Mouse (Mus musculus): ENCODE results near the gene Trir. TPM values are rescaled to one million over a fixed set of nuclear protein-coding genes. Genes with fewer than 3 reads are reported as not detected.

Trir gene
- polyA plus RNA-seq, 1 experiment from 2014 or later = 157 TPM

DNA sequence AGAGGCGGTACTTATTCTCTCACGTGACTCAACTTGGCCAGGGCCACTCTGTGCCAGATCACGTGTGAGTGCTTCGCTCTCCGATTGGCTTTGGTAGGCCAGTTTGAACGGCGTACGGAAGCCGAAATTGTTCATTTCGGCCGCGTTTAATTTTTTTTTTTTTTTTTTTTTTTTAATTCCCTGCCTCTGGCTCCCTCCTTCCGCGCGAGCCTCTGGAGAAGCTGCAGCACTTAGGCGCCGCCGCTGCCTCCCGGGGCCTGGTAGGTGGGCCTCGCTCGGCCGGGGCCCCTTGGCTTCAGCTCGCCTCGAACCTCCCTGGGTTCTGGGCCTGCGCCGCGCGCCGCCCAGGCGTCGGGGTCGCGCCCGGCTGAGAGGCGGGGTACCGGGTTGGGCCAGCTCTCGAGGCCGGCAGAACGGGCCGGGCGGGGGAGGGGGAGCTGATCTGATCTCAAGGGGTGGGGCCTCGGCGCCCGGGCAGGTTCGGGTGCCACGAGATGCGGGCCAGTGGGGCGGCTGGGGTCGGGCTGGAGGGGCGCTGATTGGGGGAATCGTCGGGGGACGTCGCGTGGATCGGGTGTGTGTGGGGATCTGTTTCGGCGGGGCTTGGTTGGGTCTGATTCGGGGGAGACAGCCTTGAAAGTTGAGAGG is 10.2 kb downstream of the Trir start, which contains the start of gene Tnpo2:
Gene Tnpo2, plus strand, starts transcription at position 198 of the 648 bp plus-strand sequence.
- H3K9me3 ChIP-seq (ENCODE audit: control insufficient read depth, low read length) = no peaks in the 10 kb centered on the region
- peaks cover 36% of the 10 kb centered on the region for H3K36me3 ChIP-seq (ENCODE audit: control insufficient read depth, insufficient read depth, low read length)
- peaks cover 24% of the 10 kb centered on the region for H3K4me1 ChIP-seq (ENCODE audit: control insufficient read depth, insufficient read depth, low read length)
- peak within 1 kb of the TSS; percentile 98 for H3K4me2 ChIP-seq (ENCODE audit: low read length)
- WGBS = under 1% methylated on average over 59 of the region's 59 CpGs
- no peaks in the 10 kb centered on the region for H3K27me3 ChIP-seq (ENCODE audit: control insufficient read depth, insufficient read depth, low read length)
- peak within 1 kb of the TSS; percentile 97 for H3K27ac ChIP-seq (replicated peaks; ENCODE audit: low read depth, low read length)
- peak within 1 kb of the TSS; percentile 87 for H3K9ac ChIP-seq (replicated peaks; ENCODE audit: low read length)
- H3K4me3 ChIP-seq (replicated peaks; ENCODE audit: low read depth, low read length) = peak within 1 kb of the TSS; percentile 81
- peak; percentile 94 for ATAC-seq (ENCODE audit: low FRiP score, low TSS enrichment)
- peak; percentile 96 for DNase-seq

DNA sequence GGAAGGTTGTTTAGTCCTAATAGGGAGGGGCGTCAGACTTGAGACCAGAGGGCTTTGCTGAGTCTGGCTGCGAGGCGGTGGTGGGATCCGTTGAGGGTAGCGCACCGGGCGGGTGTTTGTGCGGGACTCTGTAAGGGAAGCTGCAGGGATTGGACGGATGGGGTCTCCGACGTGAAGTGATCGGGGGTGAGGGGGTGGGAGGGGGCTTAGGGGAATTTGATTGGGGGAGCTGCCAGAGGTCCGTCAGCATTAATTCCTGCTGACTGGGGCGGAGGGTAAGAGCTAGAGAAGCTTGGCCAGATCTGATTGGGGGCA is 10.7 kb downstream of the Trir start:
- Histone ChIP-seq H3K4me1 (ENCODE audit: control insufficient read depth, insufficient read depth, low read length) (peaks cover 24% of the 10 kb centered on the region), H3K27me3 (ENCODE audit: control insufficient read depth, insufficient read depth, low read length) (no peaks in the 10 kb centered on the region), H3K4me3 (replicated peaks; ENCODE audit: low read depth, low read length) (peak overlapping the region; percentile 81), H3K9ac (replicated peaks; ENCODE audit: low read length) (peak overlapping the region; percentile 87), H3K36me3 (ENCODE audit: control insufficient read depth, insufficient read depth, low read length) (peaks cover 37% of the 10 kb centered on the region), H3K4me2 (ENCODE audit: low read length) (peak overlapping the region; percentile 98), H3K9me3 (ENCODE audit: control insufficient read depth, low read length) (no peaks in the 10 kb centered on the region), H3K27ac (replicated peaks; ENCODE audit: low read depth, low read length) (peak overlapping the region; percentile 97)
- DNase-seq (peak; percentile 75), ATAC-seq (ENCODE audit: low FRiP score, low TSS enrichment) (peak; percentile 61)
- WGBS = under 1% methylated on average over 14 of the region's 14 CpGs

DNA sequence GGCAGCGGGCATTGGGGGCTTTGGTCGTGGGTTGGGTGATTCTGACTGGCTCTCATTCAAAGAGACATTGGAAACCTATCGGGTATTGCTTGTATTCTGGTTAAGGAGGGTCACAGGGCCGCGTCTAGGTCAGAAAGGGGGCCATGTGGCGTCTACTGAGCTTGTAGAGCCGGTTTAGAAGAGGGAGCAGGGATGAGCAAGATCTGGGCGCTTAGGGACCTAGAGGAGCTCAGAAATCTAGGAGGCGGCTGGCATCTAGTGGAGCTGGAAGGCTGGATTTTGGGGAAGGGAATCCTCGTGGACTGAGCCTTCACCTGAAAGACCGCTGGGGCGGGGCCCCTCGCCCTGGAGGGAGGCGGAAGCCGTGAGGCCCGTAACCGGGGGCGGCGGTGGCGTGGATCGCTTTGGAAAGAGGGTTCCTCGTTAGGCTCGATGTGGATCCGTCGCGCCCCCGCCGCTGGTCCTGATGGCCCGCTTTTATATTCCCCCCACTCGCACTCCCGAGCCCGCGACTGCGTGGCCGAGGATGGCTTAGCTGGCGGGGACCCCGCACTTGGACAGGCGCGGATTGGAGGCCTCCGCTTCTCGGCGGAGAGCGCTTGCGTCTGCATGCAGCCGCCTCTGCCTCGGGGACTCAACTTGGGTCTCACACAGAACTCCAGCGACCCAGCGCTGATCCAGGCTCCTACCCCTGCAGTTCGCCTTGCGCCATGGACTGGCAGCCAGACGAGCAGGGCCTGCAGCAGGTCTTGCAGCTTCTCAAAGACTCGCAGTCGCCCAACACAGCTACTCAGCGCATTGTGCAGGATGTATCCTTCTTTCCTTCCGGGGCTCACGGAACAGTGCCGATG is 11.3 kb downstream of the Trir start:
- Histone ChIP-seq H3K27ac (replicated peaks; ENCODE audit: low read depth, low read length) (peak overlapping the region; percentile 97), H3K27me3 (ENCODE audit: control insufficient read depth, insufficient read depth, low read length) (no peaks in the 10 kb centered on the region), H3K9ac (replicated peaks; ENCODE audit: low read length) (peak overlapping the region; percentile 87), H3K36me3 (ENCODE audit: control insufficient read depth, insufficient read depth, low read length) (peaks cover 36% of the 10 kb centered on the region), H3K4me1 (ENCODE audit: control insufficient read depth, insufficient read depth, low read length) (peaks cover 24% of the 10 kb centered on the region), H3K4me2 (ENCODE audit: low read length) (peak overlapping the region; percentile 98), H3K9me3 (ENCODE audit: control insufficient read depth, low read length) (no peaks in the 10 kb centered on the region), H3K4me3 (replicated peaks; ENCODE audit: low read depth, low read length) (peak overlapping the region; percentile 81)
- WGBS = under 1% methylated on average over 56 of the region's 57 CpGs
- peak; percentile 61 for DNase-seq
- ATAC-seq (ENCODE audit: low FRiP score, low TSS enrichment) = no peak

DNA sequence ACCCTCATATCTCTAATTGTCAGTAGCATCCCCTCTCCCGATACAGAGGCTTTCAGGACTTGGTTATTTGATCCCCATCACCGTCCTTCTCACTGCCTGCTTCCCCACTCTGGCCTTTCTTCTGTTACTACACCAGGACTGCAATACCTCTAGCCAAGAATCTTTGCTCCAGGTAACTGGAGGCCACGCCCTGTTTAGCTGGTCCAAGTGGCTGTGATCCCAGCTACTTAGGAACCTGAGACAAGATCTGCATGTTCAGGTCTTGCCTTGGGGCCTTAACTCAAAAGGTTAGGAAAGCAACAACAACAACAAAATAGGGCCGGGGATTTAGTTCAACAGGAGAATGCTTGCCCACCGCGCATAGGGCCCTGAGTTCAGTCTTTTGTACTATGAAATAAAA is 17.0 kb downstream of the Trir start:
- H3K9ac ChIP-seq (replicated peaks; ENCODE audit: low read length) = no peak overlapping the region
- ATAC-seq (ENCODE audit: low FRiP score, low TSS enrichment) (no peak), DNase-seq (no peak)
- H3K27ac ChIP-seq (replicated peaks; ENCODE audit: low read depth, low read length) = no peak overlapping the region
- H3K27me3 ChIP-seq (ENCODE audit: control insufficient read depth, insufficient read depth, low read length) = no peaks in the 10 kb centered on the region
- peaks cover 83% of the 10 kb centered on the region for H3K36me3 ChIP-seq (ENCODE audit: control insufficient read depth, insufficient read depth, low read length)
- peaks cover 4% of the 10 kb centered on the region for H3K4me1 ChIP-seq (ENCODE audit: control insufficient read depth, insufficient read depth, low read length)
- no peaks in the 10 kb centered on the region for H3K9me3 ChIP-seq (ENCODE audit: control insufficient read depth, low read length)
- WGBS = 95% methylated on average over 6 of the region's 6 CpGs
- no peak overlapping the region for H3K4me3 ChIP-seq (replicated peaks; ENCODE audit: low read depth, low read length)
- no peak overlapping the region for H3K4me2 ChIP-seq (ENCODE audit: low read length)

DNA sequence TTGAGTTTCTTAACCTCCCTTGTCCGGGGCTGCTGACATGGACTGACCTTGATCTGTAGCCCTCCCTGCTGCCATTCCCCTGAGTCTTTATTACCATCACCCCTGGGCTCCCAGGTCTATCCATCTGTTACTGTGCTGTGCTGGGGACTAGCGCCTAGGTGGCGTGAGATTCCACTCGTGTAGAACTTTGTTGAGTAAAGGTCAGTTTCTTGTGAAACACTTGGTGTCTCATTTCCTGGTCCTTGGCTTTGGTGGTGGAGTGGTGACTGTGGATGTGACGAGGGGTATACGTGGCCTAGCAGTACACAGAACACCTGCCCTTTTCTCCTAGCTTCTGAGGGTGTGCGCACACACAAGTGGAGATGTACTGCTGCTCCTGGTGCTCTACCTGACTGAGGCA is 30.7 kb downstream of the Trir start:
- DNase-seq (no peak), ATAC-seq (ENCODE audit: low FRiP score, low TSS enrichment) (no peak)
- H3K9ac ChIP-seq (replicated peaks; ENCODE audit: low read length) = no peak overlapping the region
- no peak overlapping the region for H3K4me2 ChIP-seq (ENCODE audit: low read length)
- H3K27me3 ChIP-seq (ENCODE audit: control insufficient read depth, insufficient read depth, low read length) = no peaks in the 10 kb centered on the region
- H3K9me3 ChIP-seq (ENCODE audit: control insufficient read depth, low read length) = no peaks in the 10 kb centered on the region
- H3K27ac ChIP-seq (replicated peaks; ENCODE audit: low read depth, low read length) = no peak overlapping the region
- no peak overlapping the region for H3K4me3 ChIP-seq (replicated peaks; ENCODE audit: low read depth, low read length)
- H3K36me3 ChIP-seq (ENCODE audit: control insufficient read depth, insufficient read depth, low read length) = peaks cover 50% of the 10 kb centered on the region
- 88% methylated on average over 7 of the region's 7 CpGs for WGBS
- H3K4me1 ChIP-seq (ENCODE audit: control insufficient read depth, insufficient read depth, low read length) = peaks cover 17% of the 10 kb centered on the region

DNA sequence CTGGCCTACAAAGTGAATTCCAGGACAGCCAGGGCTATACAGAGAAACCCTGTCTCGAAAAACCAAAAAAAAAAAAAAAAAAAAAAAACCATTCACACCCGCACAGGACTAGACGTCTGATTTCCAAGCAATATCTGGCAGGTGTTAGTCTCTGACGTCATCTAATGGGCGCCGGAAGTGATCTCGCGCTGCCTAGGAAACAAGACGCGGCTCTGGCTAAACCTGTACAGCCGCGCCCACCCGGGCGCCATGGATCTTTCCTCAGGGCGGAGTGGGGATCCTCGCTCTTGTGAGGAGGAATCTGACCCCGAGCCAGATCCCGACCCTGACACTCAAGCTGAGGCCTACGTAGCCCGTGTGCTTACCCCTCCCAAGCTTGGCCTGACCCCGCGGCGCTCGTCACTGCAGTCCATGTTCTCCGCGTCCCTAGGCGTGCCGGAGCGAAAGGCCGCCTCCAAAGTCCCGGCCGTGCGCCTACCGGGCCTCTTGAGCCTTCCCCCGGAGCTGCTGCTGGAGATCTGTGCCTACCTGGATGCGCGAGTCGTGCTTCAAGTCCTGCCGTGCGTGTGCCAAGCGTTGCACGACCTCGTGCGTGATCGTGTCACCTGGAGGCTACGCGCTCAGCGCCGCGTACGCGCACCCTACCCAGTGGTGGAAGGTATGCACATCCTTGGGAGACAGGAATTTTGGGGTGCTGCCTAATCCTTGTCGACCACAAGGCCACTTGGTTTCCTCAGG is 33.4 kb downstream of the Trir start, which contains the start of gene Fbxw9:
Gene Fbxw9, plus strand, starts transcription at position 177 of the 738 bp plus-strand sequence.
- Histone ChIP-seq H3K4me2 (ENCODE audit: low read length) (peak within 1 kb of the TSS; percentile 92), H3K9me3 (ENCODE audit: control insufficient read depth, low read length) (no peaks in the 10 kb centered on the region), H3K9ac (replicated peaks; ENCODE audit: low read length) (peak within 1 kb of the TSS; percentile 76), H3K27ac (replicated peaks; ENCODE audit: low read depth, low read length) (peak within 1 kb of the TSS; percentile 60), H3K4me3 (replicated peaks; ENCODE audit: low read depth, low read length) (peak within 1 kb of the TSS; percentile 91), H3K27me3 (ENCODE audit: control insufficient read depth, insufficient read depth, low read length) (no peaks in the 10 kb centered on the region), H3K36me3 (ENCODE audit: control insufficient read depth, insufficient read depth, low read length) (peaks cover 24% of the 10 kb centered on the region), H3K4me1 (ENCODE audit: control insufficient read depth, insufficient read depth, low read length) (peaks cover 17% of the 10 kb centered on the region)
- DNase-seq (peak; percentile 98), ATAC-seq (ENCODE audit: low FRiP score, low TSS enrichment) (peak; percentile 91)
- under 1% methylated on average over 52 of the region's 53 CpGs for WGBS

DNA sequence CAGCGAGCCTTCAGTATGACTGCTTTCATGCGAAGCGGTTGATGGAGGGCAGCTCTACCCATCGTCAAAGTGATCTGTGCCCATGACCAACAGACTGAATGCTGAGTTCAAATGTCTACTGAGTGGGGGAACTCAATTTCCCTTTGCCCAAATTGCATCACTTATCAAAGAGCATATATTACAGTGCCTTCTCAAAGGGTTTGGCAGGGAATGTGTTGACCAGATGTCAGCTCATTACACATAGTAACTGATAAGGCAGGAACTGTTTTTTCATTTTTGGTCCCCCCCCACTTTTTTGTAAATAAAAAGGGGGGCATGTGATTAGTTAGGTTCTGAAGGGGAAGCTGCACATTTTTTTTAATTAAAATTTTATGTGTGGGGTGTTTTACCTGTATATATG is 36.0 kb downstream of the Trir start:
- Histone ChIP-seq H3K27me3 (ENCODE audit: control insufficient read depth, insufficient read depth, low read length) (no peaks in the 10 kb centered on the region), H3K4me3 (replicated peaks; ENCODE audit: low read depth, low read length) (no peak overlapping the region), H3K4me2 (ENCODE audit: low read length) (no peak overlapping the region), H3K27ac (replicated peaks; ENCODE audit: low read depth, low read length) (no peak overlapping the region), H3K9ac (replicated peaks; ENCODE audit: low read length) (no peak overlapping the region), H3K9me3 (ENCODE audit: control insufficient read depth, low read length) (no peaks in the 10 kb centered on the region), H3K4me1 (ENCODE audit: control insufficient read depth, insufficient read depth, low read length) (peaks cover 17% of the 10 kb centered on the region), H3K36me3 (ENCODE audit: control insufficient read depth, insufficient read depth, low read length) (peaks cover 30% of the 10 kb centered on the region)
- 96% methylated on average over 4 of the region's 4 CpGs for WGBS
- ATAC-seq (ENCODE audit: low FRiP score, low TSS enrichment) (no peak), DNase-seq (no peak)

DNA sequence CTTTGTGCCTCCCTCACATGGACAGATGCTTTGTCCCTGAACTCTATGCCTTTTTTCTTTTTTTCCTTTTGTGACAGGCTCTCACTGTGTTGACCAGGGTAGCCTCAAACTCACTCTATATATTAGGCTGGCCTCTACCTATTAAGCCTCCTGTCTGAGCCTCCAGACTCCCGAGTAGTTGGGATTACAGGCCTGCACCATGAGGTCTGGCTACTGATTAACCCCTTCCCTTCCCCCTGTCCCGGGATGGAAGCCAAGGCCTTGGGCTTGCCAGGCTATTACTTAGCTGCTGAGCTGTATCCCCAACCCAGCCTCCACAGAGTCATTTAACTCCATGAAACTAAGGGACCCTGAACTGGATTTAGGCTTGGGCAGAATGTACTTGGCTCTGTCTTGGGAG is 38.6 kb downstream of the Trir start:
- DNase-seq (no peak), ATAC-seq (ENCODE audit: low FRiP score, low TSS enrichment) (no peak)
- WGBS = 47% methylated on average over 2 of the region's 2 CpGs
- Histone ChIP-seq H3K36me3 (ENCODE audit: control insufficient read depth, insufficient read depth, low read length) (peaks cover 38% of the 10 kb centered on the region), H3K4me3 (replicated peaks; ENCODE audit: low read depth, low read length) (no peak overlapping the region), H3K4me2 (ENCODE audit: low read length) (no peak overlapping the region), H3K27ac (replicated peaks; ENCODE audit: low read depth, low read length) (no peak overlapping the region), H3K4me1 (ENCODE audit: control insufficient read depth, insufficient read depth, low read length) (peaks cover 17% of the 10 kb centered on the region), H3K9me3 (ENCODE audit: control insufficient read depth, low read length) (no peaks in the 10 kb centered on the region), H3K9ac (replicated peaks; ENCODE audit: low read length) (no peak overlapping the region), H3K27me3 (ENCODE audit: control insufficient read depth, insufficient read depth, low read length) (no peaks in the 10 kb centered on the region)

All from midbrain, embryonic 14.5 days (tissue).